Mouse (Mus musculus): Measurements from ENCODE around the gene Nufip1. TPM values are rescaled to one million over a fixed set of nuclear protein-coding genes. Genes with fewer than 3 reads are reported as not detected.

Nufip1 gene
- polyA plus RNA-seq, 1 experiment from 2014 or later, result 19.4 TPM

DNA sequence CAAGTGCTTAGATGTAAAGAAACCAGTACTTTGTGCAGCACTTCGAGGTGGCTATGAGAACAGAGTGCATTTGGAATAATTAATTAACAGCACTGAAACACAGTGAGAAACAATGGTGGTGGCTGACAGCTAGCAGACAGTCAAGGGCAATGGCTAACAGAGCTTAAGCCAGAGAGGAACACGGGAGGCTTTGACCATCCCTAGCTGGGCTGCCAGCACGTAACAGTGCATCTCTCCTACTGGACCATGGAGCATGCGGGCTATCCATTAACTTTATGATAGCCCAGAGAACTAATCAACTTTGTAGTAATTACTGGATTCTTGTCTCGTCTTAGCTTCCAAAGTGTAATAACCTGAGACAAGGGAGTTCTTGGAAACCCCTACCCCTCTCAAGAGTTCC, 12.9 kb upstream of the Nufip1 start:
- no peak for DNase-seq (ENCODE audit: low spot score)
- Histone ChIP-seq H3K4me1 (no peaks in the 10 kb centered on the region), H3K27ac (replicated peaks) (no peak overlapping the region), H3K27me3 (replicated peaks; ENCODE audit: low read depth, poor library complexity, severe bottlenecking) (no peaks in the 10 kb centered on the region), H3K4me3 (no peak overlapping the region), H3K9me3 (no peaks in the 10 kb centered on the region), H3K36me3 (replicated peaks) (peaks cover 85% of the 10 kb centered on the region)
- WGBS, result 91% methylated on average over 5 of the region's 5 CpGs

DNA sequence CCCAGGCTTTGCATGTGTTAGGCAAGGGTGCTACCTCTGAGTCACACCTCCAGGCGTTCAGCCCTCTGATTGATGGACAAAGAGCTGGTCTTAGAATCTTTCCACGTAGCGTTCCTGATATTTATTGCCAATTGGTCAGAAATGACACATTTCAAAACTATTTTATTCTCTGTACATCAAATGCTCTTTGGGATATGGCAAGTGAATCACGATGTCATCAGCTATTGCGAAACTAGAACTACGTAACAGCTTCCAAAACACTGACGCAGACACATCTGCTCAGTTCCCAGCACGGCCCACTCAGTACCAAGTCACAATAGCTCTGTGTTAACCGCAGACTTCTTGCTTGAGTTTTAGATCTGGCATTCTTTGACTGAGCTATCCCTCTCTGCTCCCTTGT, 11.1 kb upstream of the Nufip1 start:
- Histone ChIP-seq H3K4me1 (no peaks in the 10 kb centered on the region), H3K27ac (replicated peaks) (no peak overlapping the region), H3K9me3 (no peaks in the 10 kb centered on the region), H3K36me3 (replicated peaks) (peaks cover 81% of the 10 kb centered on the region), H3K4me3 (no peak overlapping the region), H3K27me3 (replicated peaks; ENCODE audit: low read depth, poor library complexity, severe bottlenecking) (no peaks in the 10 kb centered on the region)
- 96% methylated on average over 9 of the region's 9 CpGs for WGBS
- DNase-seq (ENCODE audit: low spot score), result no peak

DNA sequence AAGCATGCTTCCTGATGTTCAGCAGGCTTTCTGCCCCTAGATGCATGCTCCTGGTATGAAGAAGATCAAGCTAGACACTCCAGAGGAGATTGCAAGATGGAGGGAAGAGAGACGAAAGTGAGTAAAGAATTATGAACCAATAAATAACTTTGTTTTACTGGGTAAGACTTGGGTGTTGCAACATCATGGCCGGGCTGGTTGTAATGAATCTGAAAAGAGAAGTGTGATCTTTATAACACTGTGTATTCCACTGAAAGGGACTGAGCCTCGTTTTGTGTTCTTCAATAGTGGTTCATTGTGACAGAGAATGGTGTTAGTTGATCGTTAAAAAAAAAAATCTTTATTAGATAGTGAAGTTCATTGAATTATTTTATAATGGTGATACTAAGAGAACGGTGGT, 5.1 kb downstream of the Nufip1 start:
- Histone ChIP-seq H3K36me3 (replicated peaks) (peaks cover 70% of the 10 kb centered on the region), H3K4me1 (peaks cover 8% of the 10 kb centered on the region), H3K27me3 (replicated peaks; ENCODE audit: low read depth, poor library complexity, severe bottlenecking) (no peaks in the 10 kb centered on the region), H3K9me3 (no peaks in the 10 kb centered on the region), H3K27ac (replicated peaks) (no peak overlapping the region), H3K4me3 (no peak overlapping the region)
- DNase-seq (ENCODE audit: low spot score), result no peak
- WGBS, result 92% methylated on average over 5 of the region's 5 CpGs

DNA sequence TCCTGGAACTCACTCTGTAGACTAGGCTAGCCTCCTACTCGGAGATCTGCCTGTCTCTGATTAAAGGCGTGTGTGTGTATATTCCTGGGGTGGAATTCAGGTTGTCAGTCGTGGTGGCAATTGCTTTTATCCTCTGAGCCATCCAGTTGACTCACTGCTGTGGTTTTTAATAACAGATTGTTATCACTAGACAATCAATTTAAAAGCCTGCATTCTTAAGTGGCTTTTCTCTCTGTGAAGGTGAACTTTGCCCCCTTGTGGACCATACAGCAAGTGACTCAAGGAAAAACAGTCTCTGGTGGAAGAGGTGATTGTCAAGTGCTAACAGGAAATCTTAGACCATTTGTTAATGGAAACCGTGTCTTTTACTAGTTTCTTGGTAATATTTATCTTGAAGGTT, 8.3 kb downstream of the Nufip1 start:
- H3K27me3 ChIP-seq (replicated peaks; ENCODE audit: low read depth, poor library complexity, severe bottlenecking), result no peaks in the 10 kb centered on the region
- H3K36me3 ChIP-seq (replicated peaks), result peaks cover 96% of the 10 kb centered on the region
- no peak for DNase-seq (ENCODE audit: low spot score)
- H3K9me3 ChIP-seq, result no peaks in the 10 kb centered on the region
- H3K4me3 ChIP-seq, result no peak overlapping the region
- no peaks in the 10 kb centered on the region for H3K4me1 ChIP-seq
- no peak overlapping the region for H3K27ac ChIP-seq (replicated peaks)
- 80% methylated on average over 4 of the region's 4 CpGs for WGBS

DNA sequence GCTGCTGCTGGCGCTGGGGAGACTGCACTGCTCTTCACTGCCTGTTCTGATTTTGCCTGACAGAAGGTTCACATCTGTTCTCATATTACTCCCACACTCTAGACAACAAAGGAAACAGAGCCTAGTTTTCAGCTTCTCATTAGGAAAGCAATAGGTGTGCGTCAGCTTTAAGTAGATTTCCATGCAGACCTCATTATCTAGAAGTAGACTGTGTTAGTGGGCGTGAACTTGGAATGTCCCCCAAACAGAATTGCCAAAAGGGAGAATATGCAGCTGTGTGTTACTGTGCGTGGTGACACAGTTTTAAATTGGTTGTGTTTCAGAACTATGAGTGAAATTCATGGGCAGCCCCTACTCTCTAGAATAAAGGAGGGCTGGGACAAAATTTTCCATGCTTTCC, 9.8 kb downstream of the Nufip1 start:
- Histone ChIP-seq H3K27me3 (replicated peaks; ENCODE audit: low read depth, poor library complexity, severe bottlenecking) (no peaks in the 10 kb centered on the region), H3K4me1 (no peaks in the 10 kb centered on the region), H3K27ac (replicated peaks) (no peak overlapping the region), H3K36me3 (replicated peaks) (peaks cover 96% of the 10 kb centered on the region), H3K4me3 (no peak overlapping the region), H3K9me3 (no peaks in the 10 kb centered on the region)
- no peak for DNase-seq (ENCODE audit: low spot score)
- WGBS, result 92% methylated on average over 4 of the region's 4 CpGs

DNA sequence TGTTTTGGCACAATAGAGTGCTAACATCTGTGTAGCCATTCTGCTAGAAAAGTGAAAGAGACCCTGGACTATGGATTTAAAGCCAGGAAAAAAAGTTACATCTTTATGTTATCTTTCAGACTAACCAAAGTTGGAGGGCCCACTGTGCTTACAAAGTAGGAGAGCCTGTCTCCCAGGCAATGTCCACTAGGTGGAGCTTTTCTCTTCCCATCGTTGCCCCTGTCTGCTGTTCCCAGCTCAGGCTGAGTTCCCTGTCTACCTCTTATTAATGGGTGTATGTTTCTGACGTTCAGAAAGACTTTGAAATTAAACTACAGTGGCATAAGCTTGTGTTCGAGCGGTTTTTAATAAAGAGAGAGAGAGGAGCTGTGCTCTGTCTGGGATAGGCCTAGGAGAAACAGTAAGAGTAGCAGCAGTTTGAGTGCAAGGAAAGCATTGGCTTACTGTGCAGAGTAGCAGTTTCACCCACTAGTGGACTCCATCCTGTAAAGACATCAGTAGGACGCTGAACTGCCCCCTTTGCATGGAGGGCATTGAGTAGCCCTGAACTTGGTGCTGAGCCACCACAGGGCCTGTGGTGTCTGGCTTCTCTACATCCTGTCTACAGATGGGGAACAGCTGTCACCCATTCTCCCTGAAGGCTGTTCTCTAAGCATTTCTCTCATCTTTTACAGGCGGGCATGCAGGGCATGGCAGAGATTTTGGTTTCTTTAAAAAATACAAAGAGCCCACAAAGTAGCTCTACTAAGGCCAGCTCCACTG, 11.4 kb downstream of the Nufip1 start:
- Histone ChIP-seq H3K9me3 (no peaks in the 10 kb centered on the region), H3K4me1 (no peaks in the 10 kb centered on the region), H3K27ac (replicated peaks) (no peak overlapping the region), H3K4me3 (no peak overlapping the region), H3K36me3 (replicated peaks) (peaks cover 96% of the 10 kb centered on the region), H3K27me3 (replicated peaks; ENCODE audit: low read depth, poor library complexity, severe bottlenecking) (no peaks in the 10 kb centered on the region)
- DNase-seq (ENCODE audit: low spot score), result peak; percentile 50
- 67% methylated on average over 6 of the region's 6 CpGs for WGBS

DNA sequence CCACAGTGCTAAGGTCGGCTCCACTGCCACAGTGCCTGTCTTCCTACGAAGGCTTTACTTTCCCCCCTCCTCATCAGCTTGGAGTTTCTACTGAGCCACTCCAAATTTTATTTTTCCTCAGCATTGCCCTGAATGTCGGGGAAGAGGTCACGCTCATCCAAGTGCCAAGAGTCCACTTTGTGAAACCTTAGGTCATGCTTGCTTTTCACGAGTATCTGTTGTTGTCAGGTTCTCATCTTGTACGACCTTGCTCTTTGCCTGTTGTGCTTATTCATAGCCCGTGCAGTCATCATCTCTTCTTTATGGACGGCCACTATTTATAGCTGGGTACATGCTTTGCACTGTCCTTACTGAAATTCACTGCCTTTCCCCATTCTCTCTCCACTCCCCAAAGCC, 12.0 kb downstream of the Nufip1 start:
- Histone ChIP-seq H3K27me3 (replicated peaks; ENCODE audit: low read depth, poor library complexity, severe bottlenecking) (no peaks in the 10 kb centered on the region), H3K27ac (replicated peaks) (no peak overlapping the region), H3K4me1 (no peaks in the 10 kb centered on the region), H3K36me3 (replicated peaks) (peaks cover 96% of the 10 kb centered on the region), H3K9me3 (no peaks in the 10 kb centered on the region), H3K4me3 (no peak overlapping the region)
- 92% methylated on average over 8 of the region's 8 CpGs for WGBS
- DNase-seq (ENCODE audit: low spot score), result no peak

DNA sequence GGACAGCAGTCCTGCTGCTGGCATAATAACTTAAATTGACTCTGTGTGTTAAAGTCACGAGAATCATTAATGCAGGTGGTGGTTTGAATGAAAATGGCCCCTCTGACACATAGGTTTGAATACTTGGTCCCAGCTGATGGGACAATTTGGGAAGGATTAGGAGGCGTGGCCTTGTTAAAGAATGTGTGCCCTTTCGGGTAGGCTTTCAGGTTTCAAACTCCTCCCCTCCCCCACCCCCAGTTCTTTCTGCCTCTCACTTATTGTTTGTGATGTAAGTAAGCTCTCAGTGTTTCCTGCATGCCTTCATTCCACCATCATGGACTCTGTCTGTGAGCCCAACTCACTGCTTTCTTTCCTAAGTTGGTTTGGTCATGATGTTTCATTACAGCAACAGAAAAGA, 16.6 kb downstream of the Nufip1 start:
- DNase-seq (ENCODE audit: low spot score), result no peak
- Histone ChIP-seq H3K4me1 (no peaks in the 10 kb centered on the region), H3K36me3 (replicated peaks) (peaks cover 99% of the 10 kb centered on the region), H3K9me3 (no peaks in the 10 kb centered on the region), H3K27ac (replicated peaks) (no peak overlapping the region), H3K27me3 (replicated peaks; ENCODE audit: low read depth, poor library complexity, severe bottlenecking) (no peaks in the 10 kb centered on the region), H3K4me3 (no peak overlapping the region)
- WGBS, result 90% methylated on average over 3 of the region's 3 CpGs

DNA sequence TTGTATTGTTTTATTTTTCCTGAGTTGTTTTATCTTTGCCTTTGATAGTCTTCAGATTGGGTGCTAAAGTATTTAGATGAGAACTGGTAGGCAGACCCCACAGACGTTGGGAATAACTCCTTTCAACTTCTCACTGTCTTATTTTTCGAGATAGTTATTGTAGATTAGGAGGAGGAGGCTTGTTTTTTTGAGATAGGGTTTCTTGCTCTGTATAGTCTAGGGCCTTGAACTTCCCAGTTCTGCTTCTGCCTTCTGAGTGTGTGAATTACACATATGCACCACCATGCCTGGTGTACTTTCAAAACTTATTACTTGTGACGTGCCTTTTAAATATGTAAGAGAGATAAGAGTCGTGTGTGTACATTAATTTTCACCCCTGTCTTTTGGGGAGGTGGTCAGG, 17.5 kb downstream of the Nufip1 start:
- 91% methylated on average over 4 of the region's 4 CpGs for WGBS
- H3K36me3 ChIP-seq (replicated peaks), result peaks cover 99% of the 10 kb centered on the region
- DNase-seq (ENCODE audit: low spot score), result no peak
- H3K4me3 ChIP-seq, result no peak overlapping the region
- no peaks in the 10 kb centered on the region for H3K9me3 ChIP-seq
- H3K27ac ChIP-seq (replicated peaks), result no peak overlapping the region
- no peaks in the 10 kb centered on the region for H3K4me1 ChIP-seq
- no peaks in the 10 kb centered on the region for H3K27me3 ChIP-seq (replicated peaks; ENCODE audit: low read depth, poor library complexity, severe bottlenecking)

DNA sequence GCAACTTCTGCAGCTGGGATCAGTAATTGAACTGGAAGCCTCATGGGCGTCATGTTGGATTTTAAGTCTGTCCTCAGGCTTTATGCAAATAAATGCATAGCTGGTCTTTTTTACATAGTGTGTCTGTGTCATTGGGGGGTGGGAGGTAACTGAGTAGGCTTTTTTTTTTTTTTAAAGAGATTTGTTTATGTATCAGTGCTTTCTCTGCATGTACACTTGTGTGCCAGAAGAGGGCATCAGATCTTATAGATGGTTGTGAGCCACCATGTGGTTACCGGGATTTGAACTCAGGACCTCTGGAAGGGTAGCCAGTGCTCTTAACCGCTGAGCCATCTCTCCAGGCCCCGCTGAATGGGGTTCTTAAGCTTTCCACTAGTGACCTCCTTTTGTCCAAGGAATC, 24.3 kb downstream of the Nufip1 start:
- 89% methylated on average over 4 of the region's 4 CpGs for WGBS
- Histone ChIP-seq H3K27ac (replicated peaks) (no peak overlapping the region), H3K4me1 (no peaks in the 10 kb centered on the region), H3K27me3 (replicated peaks; ENCODE audit: low read depth, poor library complexity, severe bottlenecking) (no peaks in the 10 kb centered on the region), H3K4me3 (no peak overlapping the region), H3K36me3 (replicated peaks) (peaks cover 77% of the 10 kb centered on the region), H3K9me3 (no peaks in the 10 kb centered on the region)
- DNase-seq (ENCODE audit: low spot score), result no peak

DNA sequence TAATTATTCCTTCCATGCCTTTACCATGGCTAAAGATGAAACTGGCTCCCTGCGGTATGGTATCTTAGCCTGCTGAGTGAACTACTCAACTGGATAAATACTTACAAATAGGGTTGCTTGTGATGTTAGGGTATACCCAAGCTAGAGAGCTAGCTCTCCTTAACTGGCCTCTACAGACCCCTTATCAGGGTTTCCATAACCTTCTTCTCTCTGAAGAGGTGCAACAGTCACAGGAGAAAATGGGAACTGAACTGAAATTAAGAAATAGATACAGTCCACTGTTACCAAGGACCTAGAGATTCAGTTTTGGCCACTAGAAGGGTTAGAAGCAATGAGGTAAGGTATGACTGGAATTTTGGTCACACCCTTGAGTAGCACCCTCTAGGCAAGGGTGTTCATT, 34.6 kb downstream of the Nufip1 start:
- WGBS, result 82% methylated on average over 1 of the region's 1 CpGs
- Histone ChIP-seq H3K27me3 (replicated peaks; ENCODE audit: low read depth, poor library complexity, severe bottlenecking) (no peaks in the 10 kb centered on the region), H3K9me3 (no peaks in the 10 kb centered on the region), H3K36me3 (replicated peaks) (no peaks in the 10 kb centered on the region), H3K27ac (replicated peaks) (no peak overlapping the region), H3K4me3 (no peak overlapping the region), H3K4me1 (peaks cover 15% of the 10 kb centered on the region)
- no peak for DNase-seq (ENCODE audit: low spot score)

DNA sequence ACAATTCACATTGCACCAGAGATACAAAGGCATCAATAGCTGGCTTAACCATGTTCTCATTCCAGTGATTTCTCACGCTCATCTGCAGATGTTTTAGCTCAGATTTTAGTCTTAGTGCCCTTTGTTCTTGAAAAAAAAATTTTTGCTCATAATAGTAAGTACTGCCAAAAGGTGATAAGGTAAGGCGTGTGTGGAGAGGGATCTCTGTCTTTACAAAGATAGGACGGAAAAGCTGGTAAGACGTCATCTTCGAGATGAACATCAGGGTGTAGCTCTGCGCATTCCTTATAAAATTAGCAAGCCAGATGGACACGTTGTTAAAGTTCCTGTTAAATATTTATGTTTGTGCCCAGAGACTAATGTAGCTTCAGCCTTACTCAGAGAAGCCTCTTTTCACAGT, 35.2 kb downstream of the Nufip1 start:
- Histone ChIP-seq H3K36me3 (replicated peaks) (no peaks in the 10 kb centered on the region), H3K27ac (replicated peaks) (no peak overlapping the region), H3K9me3 (no peaks in the 10 kb centered on the region), H3K4me3 (no peak overlapping the region), H3K4me1 (peaks cover 18% of the 10 kb centered on the region), H3K27me3 (replicated peaks; ENCODE audit: low read depth, poor library complexity, severe bottlenecking) (no peaks in the 10 kb centered on the region)
- 61% methylated on average over 7 of the region's 7 CpGs for WGBS
- DNase-seq (ENCODE audit: low spot score), result no peak

DNA sequence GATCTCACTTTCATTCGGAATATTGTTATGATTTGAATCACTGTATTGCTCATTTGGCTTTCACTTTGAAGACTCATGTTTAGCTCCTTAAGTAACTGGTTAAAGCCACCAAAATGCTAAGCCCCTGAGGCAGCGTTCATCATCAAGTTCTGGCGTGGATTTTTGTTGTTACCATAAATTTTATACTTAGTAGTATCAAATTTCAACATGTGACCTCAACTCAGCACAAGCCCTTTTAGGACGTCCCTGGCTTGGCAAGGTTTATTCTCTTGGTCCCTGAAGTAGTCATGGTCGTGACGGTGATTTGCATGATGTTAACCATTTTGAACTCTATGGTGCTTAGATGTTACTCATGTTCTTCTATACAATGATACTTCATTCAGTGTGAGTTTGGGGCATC, 36.4 kb downstream of the Nufip1 start:
- no peak for DNase-seq (ENCODE audit: low spot score)
- Histone ChIP-seq H3K9me3 (no peaks in the 10 kb centered on the region), H3K27ac (replicated peaks) (no peak overlapping the region), H3K27me3 (replicated peaks; ENCODE audit: low read depth, poor library complexity, severe bottlenecking) (no peaks in the 10 kb centered on the region), H3K4me1 (peaks cover 24% of the 10 kb centered on the region), H3K36me3 (replicated peaks) (no peaks in the 10 kb centered on the region), H3K4me3 (no peak overlapping the region)
- WGBS, result 82% methylated on average over 6 of the region's 6 CpGs

Data from embryonic facial prominence, embryonic 10.5 days (tissue).